Mouse (Mus musculus) kidney, embryonic 14.5 days (tissue): ENCODE data around the gene Fanci. TPM values are rescaled to one million over a fixed set of nuclear protein-coding genes. Genes with fewer than 3 reads are reported as not detected.

Source experiments
- ATAC-seq: fragments of 200-750 bp; cut with Nextera tagmentation; 2 replicates; pipeline ENCODE4 v1.8.0; 2017; ENCODE audit warnings: moderate number of reproducible peaks, mild to moderate bottlenecking, moderate TSS enrichment, moderate library complexity; ENCODE audit not compliant: low FRiP score, low TSS enrichment
- H3K27ac ChIP-seq: fragments of 300-500 bp; sonication (generic); 2 replicates; pipeline ENCODE4 v1.5.1; 2014; ENCODE audit warnings: low read depth, mild to moderate bottlenecking, low read length, moderate library complexity, mixed read lengths
- H3K27me3 ChIP-seq: fragments of 300-500 bp; sonication (generic); 2 replicates; pipeline ENCODE4 v1.6.1; 2014; ENCODE audit warnings: mild to moderate bottlenecking, low read length; ENCODE audit not compliant: control insufficient read depth, insufficient read depth
- H3K36me3 ChIP-seq: fragments of 300-500 bp; sonication (generic); 2 replicates; pipeline ENCODE4 v1.6.1; 2014; ENCODE audit warnings: low read length, mixed read lengths; ENCODE audit not compliant: control insufficient read depth, insufficient read depth
- H3K4me1 ChIP-seq: fragments of 300-500 bp; sonication (generic); 2 replicates; pipeline ENCODE4 v1.6.1; 2014; ENCODE audit warnings: low read length, mixed read lengths; ENCODE audit not compliant: control insufficient read depth, insufficient read depth
- H3K4me2 ChIP-seq: fragments of 300-500 bp; sonication (generic); replicated peaks from 2 replicates; pipeline ENCODE4 v1.6.1; 2014; ENCODE audit warnings: low read depth, mild to moderate bottlenecking, low read length
- H3K4me3 ChIP-seq: fragments of 300-500 bp; sonication (generic); 2 replicates; pipeline ENCODE4 v1.5.1; 2014; ENCODE audit warnings: mild to moderate bottlenecking, low read length
- H3K9ac ChIP-seq: fragments of 300-500 bp; sonication (generic); 2 replicates; pipeline ENCODE4 v1.6.1; 2014; ENCODE audit warnings: low read depth, mild to moderate bottlenecking, low read length, moderate library complexity
- H3K9me3 ChIP-seq: fragments of 300-500 bp; sonication (generic); 2 replicates; pipeline ENCODE4 v1.6.1; 2016; ENCODE audit warnings: low read length; ENCODE audit not compliant: control insufficient read depth
- WGBS: fragments of 180-500 bp; shearing (Covaris S2); extraction: QIAGEN DNeasy Blood & Tissue Kit; methylation state at CpG from one replicate; pipeline ENCODE4 v1.1.7; 2014; 5-methylcytosine and 5-hydroxymethylcytosine counted together
- polyA plus RNA-seq: library from polyadenylated mRNA; unstranded; fragments of >200 nt; fragmentation: Nextera tagmentation; extraction: Ambion mirVana; gene quantifications from 2 replicates; pipeline ENCODE4 v1.2.1, GENCODE M21; 2014

Fanci gene
- polyA plus RNA-seq, 1 experiment from 2014 or later, result 13.5 TPM

GRCm38 (mm10) chr7:79473496-79474194 lies 81.9 kb downstream of the Fanci start:
- Histone ChIP-seq H3K4me1 (no peaks in the 10 kb centered on the region), H3K27me3 (no peaks in the 10 kb centered on the region), H3K9me3 (no peaks in the 10 kb centered on the region), H3K4me2 (no peak overlapping the region), H3K4me3 (no peak overlapping the region), H3K9ac (no peak overlapping the region), H3K36me3 (no peaks in the 10 kb centered on the region), H3K27ac (no peak overlapping the region)
- no peak for ATAC-seq
- 85% methylated on average over 9 of the region's 9 CpGs for WGBS

- Histone ChIP-seq H3K9me3 (no peaks in the 10 kb centered on the region), H3K36me3 (no peaks in the 10 kb centered on the region), H3K4me3 (no peak overlapping the region), H3K4me1 (no peaks in the 10 kb centered on the region), H3K4me2 (no peak overlapping the region), H3K27me3 (no peaks in the 10 kb centered on the region), H3K9ac (no peak overlapping the region), H3K27ac (no peak overlapping the region)
- ATAC-seq, result no peak
- WGBS, result 82% methylated on average over 5 of the region's 5 CpGs
Measured at GRCm38 (mm10) chr7:79474831-79475399, 83.2 kb downstream of the Fanci start.

DNA sequence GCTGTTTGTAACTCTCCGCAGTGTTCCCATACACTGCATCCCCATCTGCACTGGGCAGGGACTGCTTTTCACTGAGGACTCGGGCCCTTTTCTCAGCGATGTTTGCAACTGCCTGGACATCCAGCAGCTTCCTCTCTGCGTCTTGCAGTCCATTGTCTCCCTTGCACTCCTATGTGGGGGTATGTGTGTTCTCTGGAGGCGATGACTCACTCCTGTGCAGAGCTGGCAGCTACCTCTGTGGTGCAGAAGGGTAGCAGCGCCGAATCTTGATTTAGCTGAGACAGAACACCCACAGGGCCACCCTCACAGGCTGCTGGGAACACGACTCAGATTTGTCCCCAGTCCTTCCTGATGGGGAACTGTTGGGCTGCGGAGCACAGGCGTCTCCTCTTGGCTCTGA lies 94.8 kb downstream of the Fanci start:
- Histone ChIP-seq H3K27me3 (no peaks in the 10 kb centered on the region; the same call in 1 of the 2 replicates), H3K4me1 (no peaks in the 10 kb centered on the region), H3K27ac (no peak overlapping the region), H3K9ac (no peak overlapping the region), H3K4me3 (no peak overlapping the region), H3K4me2 (no peak overlapping the region), H3K9me3 (no peaks in the 10 kb centered on the region), H3K36me3 (no peaks in the 10 kb centered on the region)
- 64% methylated on average over 10 of the region's 10 CpGs for WGBS
- no peak for ATAC-seq

DNA sequence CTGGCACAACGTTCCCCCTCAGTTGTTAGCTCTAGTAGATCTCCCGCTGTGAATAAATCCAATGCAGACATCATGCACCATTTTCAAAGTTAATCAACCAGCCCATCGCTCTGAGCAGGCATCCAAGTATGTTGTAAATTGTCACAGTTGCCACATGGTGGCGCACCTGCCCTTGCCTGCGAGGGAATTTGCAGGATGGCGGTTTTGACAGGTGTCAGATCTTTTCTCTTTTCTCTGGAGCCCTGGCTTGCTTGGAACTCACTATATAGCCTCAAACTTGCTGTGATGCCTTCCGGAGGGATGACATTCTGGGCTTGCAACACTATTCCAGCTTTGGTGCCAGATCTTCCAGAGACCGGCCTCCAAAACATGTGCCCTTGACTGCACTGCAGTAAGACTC lies 102.2 kb downstream of the Fanci start:
- H3K4me2 ChIP-seq, result no peak overlapping the region
- H3K9me3 ChIP-seq, result no peaks in the 10 kb centered on the region
- H3K4me1 ChIP-seq, result no peaks in the 10 kb centered on the region
- no peak for ATAC-seq
- H3K27me3 ChIP-seq, result peaks cover 50% of the 10 kb centered on the region
- no peak overlapping the region for H3K27ac ChIP-seq
- 7% methylated on average over 8 of the region's 8 CpGs for WGBS
- H3K36me3 ChIP-seq, result no peaks in the 10 kb centered on the region
- H3K9ac ChIP-seq, result no peak overlapping the region
- H3K4me3 ChIP-seq, result no peak overlapping the region

DNA sequence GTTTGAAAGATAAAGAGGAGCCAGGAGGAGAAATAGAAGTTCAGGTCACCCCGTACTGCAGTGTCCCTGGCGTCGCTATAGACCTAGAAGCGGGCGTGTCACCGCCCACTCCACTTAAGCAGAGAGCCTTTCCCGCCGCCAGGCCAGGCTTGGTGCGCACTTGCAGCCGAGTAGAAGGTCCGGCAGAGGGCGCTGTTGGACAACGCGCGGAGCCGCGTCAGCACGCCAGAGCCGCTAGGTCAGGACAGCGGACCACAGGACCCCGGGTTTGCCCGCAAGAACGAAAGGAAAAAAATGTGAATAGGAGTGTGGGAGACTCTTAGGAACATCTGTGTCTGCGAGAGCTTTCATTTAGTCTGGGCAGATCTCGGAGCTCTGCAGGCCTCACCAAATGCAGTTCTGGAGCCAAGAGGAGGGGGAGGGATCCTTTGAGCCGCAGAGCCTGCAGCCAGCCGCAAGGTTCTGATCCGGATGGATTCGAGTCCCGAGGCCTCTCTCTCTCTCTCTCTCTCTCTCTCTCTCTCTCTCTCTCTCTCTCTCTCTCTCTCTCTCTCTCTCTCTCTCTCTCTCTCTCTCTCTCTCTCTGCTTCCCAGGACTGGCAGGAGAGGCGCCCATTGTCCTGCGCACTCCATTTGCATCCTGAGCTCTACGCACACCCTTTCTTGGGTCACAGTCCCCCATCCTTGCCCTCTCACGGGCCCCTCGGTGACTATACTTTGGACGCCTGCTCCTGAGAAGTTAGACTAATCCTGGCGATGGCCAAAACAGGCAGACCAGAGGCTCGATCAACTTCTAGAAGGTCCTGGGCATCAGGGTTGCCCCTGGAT lies 104.5 kb downstream of the Fanci start:
- Histone ChIP-seq H3K9ac (no peak overlapping the region), H3K36me3 (no peaks in the 10 kb centered on the region), H3K4me3 (peak overlapping the region; percentile 23; the same call in 1 of the 2 replicates), H3K27ac (no peak overlapping the region), H3K27me3 (peaks cover 73% of the 10 kb centered on the region), H3K4me1 (no peaks in the 10 kb centered on the region), H3K4me2 (peak overlapping the region; percentile 33; the same call in 1 of the 2 replicates), H3K9me3 (no peaks in the 10 kb centered on the region)
- 1% methylated on average over 36 of the region's 38 CpGs for WGBS
- ATAC-seq, result peak; percentile 81

- ATAC-seq, result no peak
- H3K27me3 ChIP-seq, result peaks cover 79% of the 10 kb centered on the region
- no peaks in the 10 kb centered on the region for H3K4me1 ChIP-seq
- 2% methylated on average over 9 of the region's 9 CpGs for WGBS
- no peak overlapping the region for H3K4me2 ChIP-seq
- H3K4me3 ChIP-seq, result no peak overlapping the region
- H3K9me3 ChIP-seq, result no peaks in the 10 kb centered on the region
- H3K36me3 ChIP-seq, result no peaks in the 10 kb centered on the region
- H3K27ac ChIP-seq, result no peak overlapping the region
- H3K9ac ChIP-seq, result no peak overlapping the region
Measured at GRCm38 (mm10) chr7:79496816-79497328, 105.1 kb downstream of the Fanci start.

DNA sequence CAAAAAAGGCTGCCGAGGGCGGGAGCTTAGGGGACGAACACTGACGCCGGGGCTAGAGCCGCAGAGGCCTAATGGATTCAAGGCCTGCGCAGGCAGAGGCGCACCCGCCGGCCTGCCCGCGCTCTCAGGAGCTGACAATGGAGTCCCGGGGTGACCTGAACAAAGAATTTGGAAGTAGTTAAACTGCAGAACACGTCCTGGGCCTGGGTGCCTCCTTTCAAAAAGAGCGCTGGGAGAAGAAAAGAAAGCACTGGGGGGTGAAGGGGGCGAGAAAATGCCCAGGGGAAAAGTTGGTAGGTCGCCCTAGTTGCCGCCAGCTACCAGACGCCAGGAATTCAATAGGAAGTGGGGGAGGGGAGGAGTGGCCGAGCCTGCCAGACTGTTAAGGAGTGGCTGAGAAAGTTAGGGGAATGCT lies 106.0 kb downstream of the Fanci start:
- Histone ChIP-seq H3K27me3 (peaks cover 86% of the 10 kb centered on the region), H3K4me3 (no peak overlapping the region), H3K36me3 (no peaks in the 10 kb centered on the region), H3K9me3 (no peaks in the 10 kb centered on the region), H3K4me1 (no peaks in the 10 kb centered on the region), H3K4me2 (no peak overlapping the region), H3K9ac (no peak overlapping the region), H3K27ac (no peak overlapping the region)
- no peak for ATAC-seq
- 3% methylated on average over 20 of the region's 20 CpGs for WGBS

DNA sequence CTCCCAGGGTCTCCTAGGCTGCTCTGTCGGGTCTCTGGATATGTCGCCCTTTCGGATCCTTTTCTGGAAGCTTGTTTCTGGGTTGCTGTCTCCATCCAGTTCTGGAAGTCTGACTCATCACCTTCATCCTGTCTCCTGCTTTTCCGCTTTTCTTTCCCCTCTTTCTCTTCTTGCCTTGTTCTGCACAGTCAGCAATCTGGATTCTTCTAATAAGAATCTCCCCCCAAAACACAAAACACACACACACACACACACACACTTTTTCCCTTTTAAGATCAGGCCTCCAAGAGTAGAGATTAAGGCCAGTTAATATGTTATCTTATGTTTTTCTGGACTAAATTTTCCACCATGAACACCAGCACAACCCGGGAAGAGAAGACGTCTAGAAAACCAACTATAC lies 106.6 kb downstream of the Fanci start:
- WGBS, result 3% methylated on average over 6 of the region's 6 CpGs
- no peak overlapping the region for H3K9ac ChIP-seq
- no peaks in the 10 kb centered on the region for H3K4me1 ChIP-seq
- no peak overlapping the region for H3K27ac ChIP-seq
- no peak overlapping the region for H3K4me2 ChIP-seq
- peaks cover 92% of the 10 kb centered on the region for H3K27me3 ChIP-seq
- H3K9me3 ChIP-seq, result no peaks in the 10 kb centered on the region
- no peak overlapping the region for H3K4me3 ChIP-seq
- H3K36me3 ChIP-seq, result no peaks in the 10 kb centered on the region
- no peak for ATAC-seq
